Mouse (Mus musculus): ENCODE measurements around the gene Bglap. TPM values are rescaled to one million over a fixed set of nuclear protein-coding genes. Genes with fewer than 3 reads are reported as not detected.
"Not testable (repeated sequence)": the region's sequence is repeated elsewhere in the genome, so short reads cannot be mapped to it uniquely, and the experiment has no call there.

Bglap gene
- not detected in 2 replicates for total RNA-seq (2014; rRNA removed)
- not detected in 2 replicates for polyA plus RNA-seq (2015; fragmentation: Nextera tagmentation; extraction: Ambion mirVana)

DNA sequence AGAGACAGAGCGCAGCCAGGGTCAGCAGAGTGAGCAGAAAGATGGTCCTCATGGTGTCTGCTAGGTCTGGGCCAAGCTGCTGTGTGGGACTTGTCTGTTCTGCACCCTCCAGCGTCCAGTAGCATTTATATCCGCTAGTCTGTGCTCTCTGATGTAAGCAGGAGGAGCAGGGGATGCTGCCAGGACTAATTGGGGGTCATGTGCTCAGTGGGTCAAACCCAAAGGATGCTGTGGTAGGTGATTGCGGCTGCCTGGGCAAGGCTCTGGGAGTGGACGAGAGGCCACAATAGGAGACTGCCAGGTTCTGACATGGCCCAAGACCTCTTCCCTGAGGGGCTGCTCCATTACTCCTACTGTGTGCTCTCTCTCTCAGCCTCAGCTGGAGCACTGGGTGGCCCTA lies at the start of gene Bglap:
Bglap (minus strand) TSS at position 101 of the 400 bp plus-strand sequence.
- no peak within 1 kb of the TSS for H3K4me3 ChIP-seq (ENCODE audit: low read length)
- TF ChIP-seq CTCF (IDR thresholded peaks at IDR 0.05; ENCODE audit: low read depth): no peak
- no peaks in the 10 kb centered on the region for H3K27me3 ChIP-seq (ENCODE audit: insufficient read depth, low read length)
- no peak within 1 kb of the TSS for H3K4me2 ChIP-seq (ENCODE audit: low read depth, low read length)
- H3K9me3 ChIP-seq (ENCODE audit: low read length): no peaks in the 10 kb centered on the region
- DNase-seq (ENCODE audit: low spot score) (no peak), ATAC-seq (no peak)
- no peaks in the 10 kb centered on the region for H3K36me3 ChIP-seq (ENCODE audit: insufficient read depth, low read length)
- H3K9ac ChIP-seq (replicated peaks; ENCODE audit: low read length): no peak within 1 kb of the TSS
- no peaks in the 10 kb centered on the region for H3K4me1 ChIP-seq (ENCODE audit: insufficient read depth, low read length)
- no peak within 1 kb of the TSS for H3K27ac ChIP-seq
- WGBS: 81% methylated on average over 5 of the region's 5 CpGs

- H3K27ac ChIP-seq; H3K4me2 ChIP-seq (ENCODE audit: low read depth, low read length); DNase-seq (ENCODE audit: low spot score); H3K9me3 ChIP-seq (ENCODE audit: low read length); H3K36me3 ChIP-seq (ENCODE audit: insufficient read depth, low read length); H3K27me3 ChIP-seq (ENCODE audit: insufficient read depth, low read length); H3K4me3 ChIP-seq (ENCODE audit: low read length); H3K9ac ChIP-seq (replicated peaks; ENCODE audit: low read length); H3K4me1 ChIP-seq (ENCODE audit: insufficient read depth, low read length); ATAC-seq: not testable (repeated sequence)
- TF ChIP-seq CTCF (IDR thresholded peaks at IDR 0.05; ENCODE audit: low read depth): peak; percentile 44
- 69% methylated on average over 8 of the region's 8 CpGs for WGBS
Measured at GRCm38 (mm10) chr3:88428639-88429038, 44.4 kb upstream of the Bglap start.

DNA sequence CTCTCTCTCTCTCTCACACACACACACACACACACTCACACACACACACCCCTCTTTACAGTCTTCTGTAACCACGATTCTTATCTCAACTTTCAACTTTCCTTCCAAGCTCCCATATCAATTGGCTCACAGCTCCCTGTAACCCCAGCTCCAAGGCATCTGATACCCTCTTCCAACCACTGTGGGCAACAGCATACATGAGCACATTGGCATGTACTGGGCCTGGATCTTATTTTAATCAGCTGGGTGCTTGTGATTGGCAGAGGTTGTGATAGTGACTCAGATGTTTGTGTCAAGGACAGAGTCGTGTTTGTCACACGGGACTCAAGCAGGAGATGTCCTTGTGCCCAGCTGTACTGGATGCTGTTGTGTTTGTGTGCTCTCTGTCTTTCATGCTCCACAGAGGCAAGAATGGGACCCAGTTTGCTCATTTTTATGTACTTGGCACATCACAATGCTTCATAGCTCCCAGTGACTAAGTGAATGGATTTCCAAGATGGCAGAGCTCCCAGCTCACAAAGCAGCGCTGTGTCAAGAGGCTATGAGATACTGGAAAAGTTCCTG lies 43.2 kb upstream of the Bglap start:
- Histone ChIP-seq H3K27me3 (ENCODE audit: insufficient read depth, low read length) (no peaks in the 10 kb centered on the region), H3K4me2 (ENCODE audit: low read depth, low read length) (no peak overlapping the region), H3K4me3 (ENCODE audit: low read length) (no peak overlapping the region), H3K36me3 (ENCODE audit: insufficient read depth, low read length) (no peaks in the 10 kb centered on the region), H3K9ac (replicated peaks; ENCODE audit: low read length) (no peak overlapping the region), H3K4me1 (ENCODE audit: insufficient read depth, low read length) (peaks cover 5% of the 10 kb centered on the region), H3K27ac (no peak overlapping the region), H3K9me3 (ENCODE audit: low read length) (no peaks in the 10 kb centered on the region)
- WGBS: 84% methylated on average over 4 of the region's 4 CpGs
- DNase-seq (ENCODE audit: low spot score): no peak
- ATAC-seq: no peak
- no peak for TF ChIP-seq CTCF (IDR thresholded peaks at IDR 0.05; ENCODE audit: low read depth)

DNA sequence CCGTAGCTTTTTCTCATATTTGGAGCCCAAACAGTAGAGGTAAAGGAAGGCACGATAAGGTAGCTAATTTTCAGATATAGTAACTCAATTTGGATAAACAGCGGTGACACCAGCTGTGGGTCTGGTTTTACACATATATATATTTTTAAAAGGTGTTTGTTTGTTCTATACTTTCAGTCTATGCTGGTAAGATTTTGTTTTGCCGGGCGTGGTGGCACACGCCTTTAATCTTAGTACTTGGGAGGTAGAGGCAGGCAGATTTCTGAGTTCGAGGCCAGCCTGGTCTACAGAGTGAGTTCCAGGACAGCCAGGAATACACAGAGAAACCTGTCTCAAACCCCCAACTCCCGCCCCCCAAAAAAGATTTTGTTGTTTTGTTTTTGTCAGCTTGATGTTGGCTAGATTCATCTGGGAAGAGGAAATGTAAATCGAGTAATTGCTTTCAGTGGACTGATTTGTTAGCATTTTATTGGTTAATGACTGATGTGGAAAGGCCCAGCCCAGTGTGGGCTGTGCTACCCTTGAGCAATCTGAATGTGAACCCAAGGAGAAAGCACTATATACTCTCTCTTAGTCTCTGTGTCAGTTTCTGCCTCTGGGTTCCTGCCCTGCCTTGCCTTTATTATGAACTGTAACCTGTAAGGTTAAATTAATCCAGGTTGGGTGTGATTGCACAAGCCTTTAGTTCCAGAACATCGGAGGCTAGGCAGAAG lies 41.6 kb upstream of the Bglap start:
- H3K9ac ChIP-seq (replicated peaks; ENCODE audit: low read length): no peak overlapping the region; the same call in 1 of the 2 replicates
- H3K9me3 ChIP-seq (ENCODE audit: low read length): no peaks in the 10 kb centered on the region
- ATAC-seq: no peak
- H3K27me3 ChIP-seq (ENCODE audit: insufficient read depth, low read length): no peaks in the 10 kb centered on the region
- H3K4me3 ChIP-seq (ENCODE audit: low read length): no peak overlapping the region
- no peak for DNase-seq (ENCODE audit: low spot score)
- TF ChIP-seq CTCF (IDR thresholded peaks at IDR 0.05; ENCODE audit: low read depth): no peak
- peak overlapping the region; percentile 70; the same call in 1 of the 2 replicates for H3K4me2 ChIP-seq (ENCODE audit: low read depth, low read length)
- 84% methylated on average over 10 of the region's 10 CpGs for WGBS
- 0 out of 2 replicates have a peak, but pooled peaks cover 6% of the 10 kb centered on the region for H3K36me3 ChIP-seq (ENCODE audit: insufficient read depth, low read length)
- no peak overlapping the region; the same call in 1 of the 2 replicates for H3K27ac ChIP-seq
- peaks cover 10% of the 10 kb centered on the region for H3K4me1 ChIP-seq (ENCODE audit: insufficient read depth, low read length)

DNA sequence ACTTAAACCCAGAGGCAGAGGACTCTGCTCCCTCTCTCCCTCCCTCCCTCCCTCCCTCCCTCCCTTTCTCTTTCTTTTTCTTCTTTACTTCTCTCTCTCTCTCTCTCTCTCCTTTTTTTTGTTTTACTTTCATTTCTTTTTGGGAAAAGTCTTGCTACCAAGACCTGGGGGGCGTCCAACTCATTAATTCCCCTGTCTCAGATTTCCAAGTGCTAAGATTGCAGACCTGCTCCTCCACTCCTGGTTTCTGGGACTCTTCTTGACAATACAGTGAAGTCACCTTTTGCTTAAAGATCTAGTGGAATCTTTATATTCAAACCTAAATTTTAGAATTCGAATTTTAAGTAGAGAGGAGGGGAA lies 41.0 kb upstream of the Bglap start:
- no peak for TF ChIP-seq CTCF (IDR thresholded peaks at IDR 0.05; ENCODE audit: low read depth)
- H3K27ac ChIP-seq: no peak overlapping the region; the same call in 1 of the 2 replicates
- no peak for ATAC-seq

GRCm38 (mm10) chr3:88424605-88425329 lies 40.5 kb upstream of the Bglap start, which contains the start of gene Slc25a44:
Slc25a44 (minus strand) TSS chr3:88425139.
- H3K4me3 ChIP-seq (ENCODE audit: low read length): peak within 1 kb of the TSS; percentile 82
- peak; percentile 99 for DNase-seq (ENCODE audit: low spot score)
- H3K4me2 ChIP-seq (ENCODE audit: low read depth, low read length): peak within 1 kb of the TSS; percentile 70
- peaks cover 10% of the 10 kb centered on the region for H3K4me1 ChIP-seq (ENCODE audit: insufficient read depth, low read length)
- peak; percentile 98 for ATAC-seq
- WGBS: under 1% methylated on average over 35 of the region's 35 CpGs
- peak within 1 kb of the TSS; percentile 83 for H3K27ac ChIP-seq
- H3K36me3 ChIP-seq (ENCODE audit: insufficient read depth, low read length): peaks cover 17% of the 10 kb centered on the region; the same call in 1 of the 2 replicates
- no peak for TF ChIP-seq CTCF (IDR thresholded peaks at IDR 0.05; ENCODE audit: low read depth)
- H3K27me3 ChIP-seq (ENCODE audit: insufficient read depth, low read length): no peaks in the 10 kb centered on the region
- peak within 1 kb of the TSS; percentile 71 for H3K9ac ChIP-seq (replicated peaks; ENCODE audit: low read length)
- no peaks in the 10 kb centered on the region for H3K9me3 ChIP-seq (ENCODE audit: low read length)

More for the DNA sequence above, 41.0 kb upstream of the Bglap start:
- Histone ChIP-seq H3K4me2 (ENCODE audit: low read depth, low read length) (peak overlapping the region; percentile 70), H3K4me1 (ENCODE audit: insufficient read depth, low read length) (peaks cover 10% of the 10 kb centered on the region), H3K27me3 (ENCODE audit: insufficient read depth, low read length) (no peaks in the 10 kb centered on the region), H3K9me3 (ENCODE audit: low read length) (no peaks in the 10 kb centered on the region), H3K9ac (replicated peaks; ENCODE audit: low read length) (no peak overlapping the region; the same call in 1 of the 2 replicates), H3K36me3 (ENCODE audit: insufficient read depth, low read length) (peaks cover 11% of the 10 kb centered on the region; the same call in 1 of the 2 replicates), H3K4me3 (ENCODE audit: low read length) (peak overlapping the region; percentile 14; the same call in 1 of the 2 replicates)
- 15% methylated on average over 2 of the region's 2 CpGs for WGBS
- no peak for DNase-seq (ENCODE audit: low spot score)
